Mouse (Mus musculus): Measurements from ENCODE around the gene Tbc1d21. TPM values are rescaled to one million over a fixed set of nuclear protein-coding genes. Genes with fewer than 3 reads are reported as not detected.

Gene Tbc1d21
- total and polyA plus RNA-seq, 3 experiments = 4.6 TPM; not detected in 2

GRCm38 (mm10) chr9:58321681-58322080 is 48.6 kb downstream of the Tbc1d21 start:
- in situ Hi-C loops (cut with MboI; ENCODE audit: low pct_ligation_motif_present, low pct_unique_long_range_greater_than_20kb, low sequenced_read_pairs) (no loop called here), dilution Hi-C loops (cut with MboI; ENCODE audit: extremely low pct_ligation_motif_present, extremely low pct_unique_long_range_greater_than_20kb, low sequenced_read_pairs) (no loop called here)
- no peak overlapping the region for H3K9ac ChIP-seq (ENCODE audit: insufficient read depth, low read depth)
- no peak overlapping the region for H3K27ac ChIP-seq (ENCODE audit: insufficient read depth, low read depth)
- no peak overlapping the region for H3K4me3 ChIP-seq (replicated peaks in 1 of 3; ENCODE audit: low read depth in 2 of 3, low read length in 2 of 3, poor library complexity in 1 of 3)
- no peaks in the 10 kb centered on the region for H3K4me1 ChIP-seq (ENCODE audit: control insufficient read depth in 1 of 2, insufficient read depth in 2 of 2)
- H3K9me3 ChIP-seq (replicated peaks; ENCODE audit: low read length) = no peaks in the 10 kb centered on the region
- H3K79me2 ChIP-seq (replicated peaks; ENCODE audit: control insufficient read depth, extremely low read depth, insufficient read depth, poor library complexity, severe bottlenecking) = no peaks in the 10 kb centered on the region
- TF ChIP-seq USF1 (IDR thresholded peaks at IDR 0.05; ENCODE audit: low read depth, low read length) = no peak
- no peak for TF ChIP-seq GABPA (IDR thresholded peaks at IDR 0.05; ENCODE audit: insufficient replicate concordance, low read depth, low read length)
- no peak for TF ChIP-seq CHD1 (IDR thresholded peaks at IDR 0.05; ENCODE audit: low read depth, low read length)
- peak in 1 of 2 experiments; percentile 32; a peak in 1 of 4 replicates for TF ChIP-seq CTCF (conservative IDR thresholded peaks at IDR 0.05 in 1 of 2, IDR thresholded peaks at IDR 0.05 in 1 of 2; ENCODE audit: low read depth in 2 of 2, low read length in 2 of 2)
- no peak for TF ChIP-seq MXI1 (IDR thresholded peaks at IDR 0.05; ENCODE audit: low read depth, low read length)
- TF ChIP-seq TBP (conservative IDR thresholded peaks at IDR 0.05; ENCODE audit: low read depth, low read length) = no peak
- no peak for TF ChIP-seq SIN3A (IDR thresholded peaks at IDR 0.05; ENCODE audit: low read length)
- H3K4me2 ChIP-seq (ENCODE audit: insufficient read depth, low read depth, poor library complexity, severe bottlenecking) = no peak overlapping the region
- no peak for DNase-seq (ENCODE audit: extremely low read depth)
- peaks cover 2% of the 10 kb centered on the region for H3K27me3 ChIP-seq (replicated peaks)
- no peaks in the 10 kb centered on the region for H3K36me3 ChIP-seq (replicated peaks in 1 of 2; ENCODE audit: control insufficient read depth in 1 of 2, insufficient read depth in 1 of 2, low read length in 1 of 2)

- Histone ChIP-seq H3K36me3 (replicated peaks in 1 of 2; ENCODE audit: control insufficient read depth in 1 of 2, insufficient read depth in 1 of 2, low read length in 1 of 2) (no peaks in the 10 kb centered on the region), H3K27ac (ENCODE audit: insufficient read depth, low read depth) (no peak overlapping the region), H3K9ac (ENCODE audit: insufficient read depth, low read depth) (no peak overlapping the region), H3K9me3 (replicated peaks; ENCODE audit: low read length) (no peaks in the 10 kb centered on the region), H3K79me2 (replicated peaks; ENCODE audit: control insufficient read depth, extremely low read depth, insufficient read depth, poor library complexity, severe bottlenecking) (no peaks in the 10 kb centered on the region), H3K4me3 (replicated peaks in 1 of 3; ENCODE audit: low read depth in 2 of 3, low read length in 2 of 3, poor library complexity in 1 of 3) (no peak overlapping the region), H3K4me1 (ENCODE audit: control insufficient read depth in 1 of 2, insufficient read depth in 2 of 2) (no peaks in the 10 kb centered on the region), H3K4me2 (ENCODE audit: insufficient read depth, low read depth, poor library complexity, severe bottlenecking) (no peak overlapping the region), H3K27me3 (replicated peaks) (peaks cover 10% of the 10 kb centered on the region)
- dilution Hi-C loops (cut with MboI; ENCODE audit: extremely low pct_ligation_motif_present, extremely low pct_unique_long_range_greater_than_20kb, low sequenced_read_pairs) (no loop called here), in situ Hi-C loops (cut with MboI; ENCODE audit: low pct_ligation_motif_present, low pct_unique_long_range_greater_than_20kb, low sequenced_read_pairs) (no loop called here)
- TF ChIP-seq ZC3H11A (IDR thresholded peaks at IDR 0.05; ENCODE audit: low read depth, low read length) (no peak), RCOR1 (conservative IDR thresholded peaks at IDR 0.05; ENCODE audit: low read depth, low read length) (no peak), ZKSCAN1 (IDR thresholded peaks at IDR 0.05; ENCODE audit: borderline replicate concordance, low read depth, low read length) (no peak), PAX5 (IDR thresholded peaks at IDR 0.05; ENCODE audit: low read length) (no peak)
- DNase-seq (ENCODE audit: extremely low read depth) = no peak
Measured at GRCm38 (mm10) chr9:58318317-58318716, 51.9 kb downstream of the Tbc1d21 start.

- dilution Hi-C loops (cut with MboI; ENCODE audit: extremely low pct_ligation_motif_present, extremely low pct_unique_long_range_greater_than_20kb, low sequenced_read_pairs) (no loop called here), in situ Hi-C loops (cut with MboI; ENCODE audit: low pct_ligation_motif_present, low pct_unique_long_range_greater_than_20kb, low sequenced_read_pairs) (no loop called here)
- no peaks in the 10 kb centered on the region for H3K79me2 ChIP-seq (replicated peaks; ENCODE audit: control insufficient read depth, extremely low read depth, insufficient read depth, poor library complexity, severe bottlenecking)
- peaks cover 0 to 3% of the 10 kb centered on the region in 2 experiments; a peak in 1 of 4 replicates for H3K4me1 ChIP-seq (ENCODE audit: control insufficient read depth in 1 of 2, insufficient read depth in 2 of 2)
- H3K4me3 ChIP-seq (replicated peaks in 1 of 3; ENCODE audit: low read depth in 2 of 3, low read length in 2 of 3, poor library complexity in 1 of 3) = no peak overlapping the region
- no peak overlapping the region for H3K27ac ChIP-seq (ENCODE audit: insufficient read depth, low read depth)
- no peak overlapping the region for H3K4me2 ChIP-seq (ENCODE audit: insufficient read depth, low read depth, poor library complexity, severe bottlenecking)
- H3K36me3 ChIP-seq (replicated peaks in 1 of 2; ENCODE audit: control insufficient read depth in 1 of 2, insufficient read depth in 1 of 2, low read length in 1 of 2) = no peaks in the 10 kb centered on the region
- H3K27me3 ChIP-seq (replicated peaks) = peaks cover 10% of the 10 kb centered on the region
- no peak overlapping the region for H3K9ac ChIP-seq (ENCODE audit: insufficient read depth, low read depth)
- DNase-seq (ENCODE audit: extremely low read depth) = no peak
- TF ChIP-seq JUN (IDR thresholded peaks at IDR 0.05; ENCODE audit: insufficient read depth, low read depth, low read length) (no peak), CTCF (conservative IDR thresholded peaks at IDR 0.05 in 1 of 2, IDR thresholded peaks at IDR 0.05 in 1 of 2; ENCODE audit: low read depth in 2 of 2, low read length in 2 of 2) (no peak), ZC3H11A (IDR thresholded peaks at IDR 0.05; ENCODE audit: low read depth, low read length) (no peak), RAD21 (IDR thresholded peaks at IDR 0.05; ENCODE audit: low read depth, low read length) (no peak), RCOR1 (conservative IDR thresholded peaks at IDR 0.05; ENCODE audit: low read depth, low read length) (no peak), E2F4 (IDR thresholded peaks at IDR 0.05; ENCODE audit: insufficient replicate concordance, low read depth, low read length) (no peak), IRF4 (IDR thresholded peaks at IDR 0.05; ENCODE audit: low read depth, low read length) (no peak), MYC (IDR thresholded peaks at IDR 0.05; ENCODE audit: low read depth, low read length) (no peak), MAZ (IDR thresholded peaks at IDR 0.05; ENCODE audit: low read depth, low read length) (no peak), UBTF (IDR thresholded peaks at IDR 0.05; ENCODE audit: low read depth, low read length) (no peak), ZKSCAN1 (IDR thresholded peaks at IDR 0.05; ENCODE audit: borderline replicate concordance, low read depth, low read length) (no peak), SMC3 (IDR thresholded peaks at IDR 0.05; ENCODE audit: low read depth, low read length) (no peak), MAX (IDR thresholded peaks at IDR 0.05; ENCODE audit: low read length) (no peak), CHD1 (IDR thresholded peaks at IDR 0.05; ENCODE audit: low read depth, low read length) (no peak), POLR2A (IDR thresholded peaks at IDR 0.05; ENCODE audit: low read depth, low read length) (no peak), POLR2AphosphoS2 (IDR thresholded peaks at IDR 0.05; ENCODE audit: low read depth, low read length) (no peak), SIN3A (IDR thresholded peaks at IDR 0.05; ENCODE audit: low read length) (no peak), MAFK (IDR thresholded peaks at IDR 0.05; ENCODE audit: insufficient replicate concordance, low read length) (no peak), JUND (conservative IDR thresholded peaks at IDR 0.05; ENCODE audit: low read depth, low read length) (no peak), NELFE (IDR thresholded peaks at IDR 0.05; ENCODE audit: low read depth, low read length) (no peak)
- peaks cover 4% of the 10 kb centered on the region for H3K9me3 ChIP-seq (replicated peaks; ENCODE audit: low read length)
Measured at GRCm38 (mm10) chr9:58317381-58317780, 52.9 kb downstream of the Tbc1d21 start.
